Mouse (Mus musculus) layer of hippocampus, adult 6 months (tissue): Measurements from ENCODE around the gene Ddx21. TPM values are rescaled to one million over a fixed set of nuclear protein-coding genes. Genes with fewer than 3 reads are reported as not detected.

Experiments used
- long read RNA-seq, 2 experiments: library from polyadenylated mRNA; unstranded; transcript quantifications; one replicate each; pipeline ENCODE4 v2.0.0; 2019 to 2020
- polyA plus RNA-seq: library from polyadenylated mRNA; unstranded; fragments of <200 nt; fragmentation: Nextera tagmentation; gene quantifications from 2 replicates; pipeline ENCODE4 v1.2.3, GENCODE M21; 2021

The Ddx21 gene
- polyA plus RNA-seq, result 4.3 and 4.7 TPM in 2 replicates
- long read RNA-seq, experiment 1, full-length matches to known transcripts, result 2 of 10 reads
- long read RNA-seq, experiment 1, partial matches to known transcripts, result 3 of 10 reads
- long read RNA-seq, experiment 1, other reads (novel, unspliced or antisense), result 5 of 10 reads
- long read RNA-seq, experiment 2, full-length matches to known transcripts, result 40 of 56 reads
- long read RNA-seq, experiment 2, partial matches to known transcripts, result 13 of 56 reads
- long read RNA-seq, experiment 2, other reads (novel, unspliced or antisense), result 3 of 56 reads

GRCm38 (mm10) chr10:62602177-62603040 is at the start of gene Ddx21:
Gene Ddx21 (minus strand): TSS chr10:62602281.

GRCm38 (mm10) chr10:62650881-62651810 is 49.1 kb upstream of the Ddx21 start, which contains the start of gene Ddx50:
Gene Ddx50 (minus strand): TSS chr10:62651218.

GRCm38 (mm10) chr10:62578338-62579100 is 23.6 kb downstream of the Ddx21 start, which contains the start of gene Kif1bp:
Gene Kif1bp (minus strand): TSS chr10:62578457.

Other genes starting within 250 kb of the Ddx21 start
- gene Hk1, start 222.4 kb downstream of the Ddx21 start, polyA plus RNA-seq, result 22.6 and 25.9 TPM in 2 replicates
- gene Hkdc1, start 179.8 kb downstream of the Ddx21 start, polyA plus RNA-seq, result 0.78 and 1.0 TPM in 2 replicates
- 0.79 and 0.83 TPM in 2 replicates for gene 4930507D05Rik, start 152.8 kb downstream of the Ddx21 start, polyA plus RNA-seq
- 14.9 and 16.0 TPM in 2 replicates for gene Supv3l1, start 152.5 kb downstream of the Ddx21 start, polyA plus RNA-seq
- gene Vps26a, start 115.5 kb downstream of the Ddx21 start, polyA plus RNA-seq, result 46.9 and 49.3 TPM in 2 replicates
- 15.4 and 19.4 TPM in 2 replicates for gene Srgn, start 74.8 kb downstream of the Ddx21 start, polyA plus RNA-seq
- 61.2 and 73.1 TPM in 2 replicates for gene Kif1bp, start 23.8 kb downstream of the Ddx21 start, polyA plus RNA-seq
- gene Ddx50, start 48.9 kb upstream of the Ddx21 start, polyA plus RNA-seq, result 36.0 and 37.4 TPM in 2 replicates
- 1.6 and 1.9 TPM in 2 replicates for gene Stox1, start 123.8 kb upstream of the Ddx21 start, polyA plus RNA-seq
- 15.8 and 18.9 TPM in 2 replicates for gene Ccar1, start 190.0 kb upstream of the Ddx21 start, polyA plus RNA-seq